In the genomic region with DNA sequence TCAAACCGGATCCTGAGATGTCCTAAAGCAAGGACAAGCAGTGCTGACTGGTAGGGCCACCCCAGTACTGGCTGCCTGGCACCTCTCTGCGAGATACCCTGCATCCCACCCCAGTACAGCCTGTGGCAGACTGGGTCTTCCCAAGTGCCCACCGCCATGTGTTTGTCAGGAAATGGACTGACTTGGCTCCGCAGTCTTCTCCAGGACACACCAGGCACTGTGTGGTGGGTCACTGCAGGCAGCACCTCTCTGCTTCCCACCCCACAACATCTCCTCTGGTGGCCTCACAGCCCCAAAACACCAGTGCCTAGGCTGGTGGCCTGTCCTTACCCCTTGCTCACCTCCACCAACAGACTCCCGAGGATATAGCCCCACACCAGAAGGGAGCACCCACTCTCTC, we compare ENCODE assay signal across 8 mouse cellular contexts. TPM values are rescaled to one million over a fixed set of nuclear protein-coding genes. Genes with fewer than 3 reads are reported as not detected.
DNase-seq lines count a peak whose midpoint lies in the region; ATAC-seq lines count a peak whose summit lies in the region.
"Had no signal": no experiment of that assay in that cellular context is flagged by ENCODE, and none has a peak within 500 bp of the region (broad histone marks: within the 10 kb centered on the region; RNA-seq: fewer than 3 reads in every experiment).

No protein-coding gene starts in this region.

- peaks cover 43% of the 10 kb centered on the region for H3K36me3 ChIP-seq in megakaryocyte, embryonic 14.5 days (replicated peaks; ENCODE audit: low read length)
- 0 out of 2 replicates have a peak, but pooled peaks cover 3% of the 10 kb centered on the region for H3K36me3 ChIP-seq in forebrain, embryonic 14.5 days (ENCODE audit: control insufficient read depth, insufficient read depth, low read length)
- H3K36me3 ChIP-seq in stomach, embryonic 15.5 days = peaks cover 8% of the 10 kb centered on the region

- ATAC-seq in megakaryocyte, adult 5-6 weeks (ENCODE audit: poor library complexity, severe bottlenecking) = no peak
- ATAC-seq in forebrain, embryonic 14.5 days = no peak
- ATAC-seq in stomach, embryonic 15.5 days (ENCODE audit: insufficient read depth, low FRiP score, low read depth) = no peak

- peaks cover 80% of the 10 kb centered on the region for H3K4me1 ChIP-seq in megakaryocyte, embryonic 14.5 days
- H3K4me1 ChIP-seq in forebrain, embryonic 14.5 days (ENCODE audit: control insufficient read depth, insufficient read depth, low read length) = peaks cover 23% of the 10 kb centered on the region
- H3K4me1 ChIP-seq in stomach, embryonic 15.5 days = peaks cover 56% of the 10 kb centered on the region

- peak overlapping the region; percentile 90 for H3K4me2 ChIP-seq in forebrain, embryonic 14.5 days (ENCODE audit: low read length)
- H3K4me2 ChIP-seq in stomach, embryonic 15.5 days = peak overlapping the region; percentile 82

- H3K9ac ChIP-seq in forebrain, embryonic 14.5 days (ENCODE audit: low read length) = peak overlapping the region; percentile 90
- H3K9ac ChIP-seq in stomach, embryonic 15.5 days = peak overlapping the region; percentile 76; the same call in 1 of the 2 replicates

- H3K27ac ChIP-seq in forebrain, embryonic 14.5 days (ENCODE audit: low read depth, low read length) = no peak overlapping the region
- H3K27ac ChIP-seq in stomach, embryonic 15.5 days = peak overlapping the region; percentile 85

- H3K27me3 ChIP-seq in megakaryocyte, embryonic 14.5 days (replicated peaks) = no peaks in the 10 kb centered on the region
- no peaks in the 10 kb centered on the region for H3K27me3 ChIP-seq in forebrain, embryonic 14.5 days (replicated peaks; ENCODE audit: control insufficient read depth, insufficient read depth, low read length)
- no peaks in the 10 kb centered on the region for H3K27me3 ChIP-seq in stomach, embryonic 15.5 days (replicated peaks)

- no peak for DNase-seq in forebrain, embryonic 14.5 days (ENCODE audit: low spot score)
- peak; percentile 64 for DNase-seq in liver
- no peak for DNase-seq in embryo, embryonic 9.5 days (ENCODE audit: extremely low spot score)
- no peak for DNase-seq in gastrocnemius, postnatal 36 days
- DNase-seq: cerebellum, postnatal 25 days had no signal

- intact Hi-C loops in gastrocnemius, postnatal 36 days (cut with DNase I) = no loop called here

- no peaks in the 10 kb centered on the region for H3K9me3 ChIP-seq in megakaryocyte, embryonic 14.5 days
- H3K9me3 ChIP-seq in forebrain, embryonic 14.5 days (replicated peaks; ENCODE audit: control insufficient read depth, low read length) = no peaks in the 10 kb centered on the region
- H3K9me3 ChIP-seq in stomach, embryonic 15.5 days = no peaks in the 10 kb centered on the region

- peak overlapping the region; percentile 97 for H3K4me3 ChIP-seq in megakaryocyte, embryonic 14.5 days (replicated peaks)
- H3K4me3 ChIP-seq in forebrain, embryonic 14.5 days (ENCODE audit: low read depth, low read length) = peak overlapping the region; percentile 97
- H3K4me3 ChIP-seq in stomach, embryonic 15.5 days (replicated peaks) = peak overlapping the region; percentile 76

- 76% methylated on average over 5 of the region's 5 CpGs for WGBS in forebrain, embryonic 14.5 days
- WGBS in stomach, embryonic 15.5 days = 61% methylated on average over 5 of the region's 5 CpGs

RNA-seq across cellular contexts. Expression of gene Ube2v1, which starts 1.5 kb away (rescaled TPM):
- 314 and 1,236 TPM in 2 replicates for polyA plus RNA-seq in megakaryocyte, embryonic 14.5 days (2012; ENCODE audit: insufficient read depth, low replicate concordance)
- 68.8 and 86.3 TPM in 2 replicates for total RNA-seq in megakaryocyte, adult 5-6 weeks (2015)
- 45.1 and 51.9 TPM in 2 replicates for total RNA-seq in megakaryocyte, adult 5-6 weeks (2017)
- polyA plus RNA-seq in forebrain, embryonic 14.5 days (2014; fragmentation: Nextera tagmentation; extraction: Ambion mirVana) = 238 and 265 TPM in 2 replicates
- 250 and 281 TPM in 2 replicates for polyA plus RNA-seq in stomach, embryonic 15.5 days (2015; fragmentation: Nextera tagmentation; extraction: Ambion mirVana)
- 100 to 1,000 TPM; 160 to 167 TPM for total RNA-seq in gastrocnemius, postnatal 36 days (2021)

RNA-seq across cellular contexts. Expression of gene Gm20431, which starts 30.9 kb away (rescaled TPM):
- polyA plus RNA-seq in megakaryocyte, embryonic 14.5 days (2012; ENCODE audit: insufficient read depth, low replicate concordance) = not detected in 2 replicates
- total RNA-seq in megakaryocyte, adult 5-6 weeks (2015) = 6.1 and 22.8 TPM in 2 replicates
- not detected in 2 replicates for total RNA-seq in megakaryocyte, adult 5-6 weeks (2017)
- 5.4 and 6.8 TPM in 2 replicates for polyA plus RNA-seq in forebrain, embryonic 14.5 days (2014; fragmentation: Nextera tagmentation; extraction: Ambion mirVana)
- 3.5 and 9.6 TPM in 2 replicates for polyA plus RNA-seq in stomach, embryonic 15.5 days (2015; fragmentation: Nextera tagmentation; extraction: Ambion mirVana)
- total RNA-seq in gastrocnemius, postnatal 36 days (2021) = 10 to 100 TPM in 1 of 2 experiments, 1 to 10 TPM in 1; 6.3 to 11.4 TPM

RNA-seq across cellular contexts. Expression of gene Cebpb, which starts 58.3 kb away (rescaled TPM):
- 372 and 610 TPM in 2 replicates for polyA plus RNA-seq in megakaryocyte, embryonic 14.5 days (2012; ENCODE audit: insufficient read depth, low replicate concordance)
- 79.3 and 125 TPM in 2 replicates for total RNA-seq in megakaryocyte, adult 5-6 weeks (2015)
- 55.5 and 59.5 TPM in 2 replicates for total RNA-seq in megakaryocyte, adult 5-6 weeks (2017)
- polyA plus RNA-seq in forebrain, embryonic 14.5 days (2014; fragmentation: Nextera tagmentation; extraction: Ambion mirVana) = 0.11 and 0.38 TPM in 2 replicates
- 18.4 and 25.4 TPM in 2 replicates for polyA plus RNA-seq in stomach, embryonic 15.5 days (2015; fragmentation: Nextera tagmentation; extraction: Ambion mirVana)
- 100 to 1,000 TPM; 115 to 129 TPM for total RNA-seq in gastrocnemius, postnatal 36 days (2021)

RNA-seq across cellular contexts. Expression of gene Tmem189, which starts 59.2 kb away (rescaled TPM):
- 164 and 173 TPM in 2 replicates for polyA plus RNA-seq in megakaryocyte, embryonic 14.5 days (2012; ENCODE audit: insufficient read depth, low replicate concordance)
- total RNA-seq in megakaryocyte, adult 5-6 weeks (2015) = 25.1 and 35.7 TPM in 2 replicates
- total RNA-seq in megakaryocyte, adult 5-6 weeks (2017) = 40.6 and 43.1 TPM in 2 replicates
- polyA plus RNA-seq in forebrain, embryonic 14.5 days (2014; fragmentation: Nextera tagmentation; extraction: Ambion mirVana) = 21.3 and 24.8 TPM in 2 replicates
- 40.8 and 43.8 TPM in 2 replicates for polyA plus RNA-seq in stomach, embryonic 15.5 days (2015; fragmentation: Nextera tagmentation; extraction: Ambion mirVana)
- total RNA-seq in gastrocnemius, postnatal 36 days (2021) = 10 to 100 TPM; 14.9 to 15.6 TPM

Comparison
In these comparisons a context has a peak if more than half of its experiments do, and no peak if none do; other contexts are left out.
1. RNA of gene Cebpb, which starts 58.3 kb away (polyA plus RNA-seq): 372 to 610 TPM in megakaryocyte, embryonic 14.5 days and 18.4 to 25.4 TPM in stomach, embryonic 15.5 days; 0.11 to 0.38 TPM in forebrain, embryonic 14.5 days; every median in the first group is over 10 times any median in the second.
2. Peak in every context shown above with its lines, with median percentiles within 50 percentile points of each other: H3K4me3 ChIP-seq.